Mouse (Mus musculus) right cerebral cortex, postnatal 36 days (tissue): ENCODE measurements around the gene Diras1.
"Not testable (repeated sequence)": the region's sequence is repeated elsewhere in the genome, so short reads cannot be mapped to it uniquely, and the experiment has no call there.

Source experiments
- DNase-seq, 2 experiments: peaks; one replicate each; pipeline ENCODE4 v3.0.0; 2022; ENCODE audit warnings: low spot score in 2 of 2, mixed read lengths in 1 of 2

Diras1 gene

GRCm38 (mm10) chr10:80998021-80998420, 27.4 kb downstream of the Diras1 start:
- no peak for DNase-seq

- DNase-seq: no peak
Measured at GRCm38 (mm10) chr10:80997332-80997731, 28.1 kb downstream of the Diras1 start.

- no peak for DNase-seq
Measured at GRCm38 (mm10) chr10:80996501-80996900, 29.0 kb downstream of the Diras1 start.

GRCm38 (mm10) chr10:80995091-80995632, 30.3 kb downstream of the Diras1 start:
- DNase-seq: peak; percentile 69 to 73

- DNase-seq: no peak
Measured at GRCm38 (mm10) chr10:80994621-80995020, 30.8 kb downstream of the Diras1 start.

GRCm38 (mm10) chr10:80993276-80993675, 32.2 kb downstream of the Diras1 start:
- no peak for DNase-seq

- DNase-seq: no peak
Measured at GRCm38 (mm10) chr10:80991945-80992344, 33.5 kb downstream of the Diras1 start.

GRCm38 (mm10) chr10:80991007-80991406, 34.5 kb downstream of the Diras1 start:
- DNase-seq: no peak

- no peak for DNase-seq
Measured at GRCm38 (mm10) chr10:80990406-80990805, 35.1 kb downstream of the Diras1 start.

GRCm38 (mm10) chr10:80989854-80990253, 35.6 kb downstream of the Diras1 start:
- DNase-seq: not testable (repeated sequence)

GRCm38 (mm10) chr10:80989446-80989845, 36.0 kb downstream of the Diras1 start:
- DNase-seq: no peak

GRCm38 (mm10) chr10:80987709-80988441, 37.6 kb downstream of the Diras1 start:
- no peak for DNase-seq

GRCm38 (mm10) chr10:80986754-80987153, 38.7 kb downstream of the Diras1 start:
- no peak for DNase-seq

- DNase-seq: no peak
Measured at GRCm38 (mm10) chr10:80985970-80986701, 39.3 kb downstream of the Diras1 start.

- no peak for DNase-seq
Measured at GRCm38 (mm10) chr10:80985241-80985969, 40.1 kb downstream of the Diras1 start.

GRCm38 (mm10) chr10:80984223-80984622, 41.2 kb downstream of the Diras1 start:
- DNase-seq: no peak

- DNase-seq: no peak
Measured at GRCm38 (mm10) chr10:80982381-80982780, 43.1 kb downstream of the Diras1 start.

- DNase-seq: no peak
Measured at GRCm38 (mm10) chr10:80981564-80982112, 43.8 kb downstream of the Diras1 start.

GRCm38 (mm10) chr10:80975478-80975877, 50.0 kb downstream of the Diras1 start:
- no peak for DNase-seq

- DNase-seq: no peak
Measured at GRCm38 (mm10) chr10:80973722-80974121, 51.7 kb downstream of the Diras1 start.

GRCm38 (mm10) chr10:80972071-80972987, 53.1 kb downstream of the Diras1 start:
- DNase-seq: no peak
